Comparison of ENCODE assay signal across 20 mouse cellular contexts in genomic region chr15:99700219-99701106, GRCm38 (mm10). TPM values are rescaled to one million over a fixed set of nuclear protein-coding genes. Genes with fewer than 3 reads are reported as not detected.
DNase-seq lines count a peak whose midpoint lies in the region; ATAC-seq and TF ChIP-seq lines count a peak whose summit lies in the region.
"Had no signal": no experiment of that assay in that cellular context is flagged by ENCODE, and none has a peak within 500 bp of the region (broad histone marks: within the 10 kb centered on the region; RNA-seq: fewer than 3 reads in every experiment).

No protein-coding gene starts in this region.

- H3K36me3 ChIP-seq in kidney, adult 2 months (ENCODE audit: control insufficient read depth, insufficient read depth, low read length) = no peaks in the 10 kb centered on the region
- H3K36me3 ChIP-seq in E14TG2a.4 (ENCODE audit: insufficient read depth, low read length) = peaks cover 13% of the 10 kb centered on the region
- no peaks in the 10 kb centered on the region for H3K36me3 ChIP-seq in stomach, postnatal 0 days (ENCODE audit: control insufficient read depth, insufficient read depth, low read length)

- peaks cover 29% of the 10 kb centered on the region for H3K4me1 ChIP-seq in kidney, adult 2 months (ENCODE audit: control insufficient read depth, insufficient read depth, low read length)
- H3K4me1 ChIP-seq in E14TG2a.4 (replicated peaks; ENCODE audit: low read depth, low read length) = peaks cover 66% of the 10 kb centered on the region
- 0 out of 2 replicates have a peak, but pooled peaks cover 9% of the 10 kb centered on the region for H3K4me1 ChIP-seq in embryonic fibroblast, embryonic 13.5 days (ENCODE audit: control insufficient read depth, insufficient read depth, low read length)
- H3K4me1 ChIP-seq in stomach, postnatal 0 days (replicated peaks; ENCODE audit: control insufficient read depth, insufficient read depth) = no peaks in the 10 kb centered on the region

- no peaks in the 10 kb centered on the region for H3K27me3 ChIP-seq in kidney, adult 2 months (replicated peaks; ENCODE audit: control insufficient read depth, insufficient read depth, low read length)
- peaks cover under 1% of the 10 kb centered on the region for H3K27me3 ChIP-seq in E14TG2a.4 (ENCODE audit: insufficient read depth, low read length)
- H3K27me3 ChIP-seq in stomach, postnatal 0 days (ENCODE audit: control insufficient read depth, insufficient read depth, low read length) = no peaks in the 10 kb centered on the region

- peak; percentile 66 for DNase-seq in cerebellum, adult 9-11 months
- no peak for DNase-seq in cerebellum, postnatal 36 days
- peak; percentile 47 for DNase-seq in kidney, adult 2 months
- no peak for DNase-seq in kidney, postnatal 10 days
- no peak for DNase-seq in stomach, postnatal 0 days (ENCODE audit: low spot score)
- no peak for DNase-seq in gastrocnemius, postnatal 4 days (ENCODE audit: low spot score in 2 of 2)
- DNase-seq: B cell, adult 2 months; embryo, embryonic 11 days; gastrocnemius, postnatal 10 days; heart, postnatal 4 days; lung, postnatal 14 days; thymus, adult 2 months had no signal

- no peak for TF ChIP-seq EP300 in stomach, postnatal 0 days (optimal IDR thresholded peaks at IDR 0.05)

- H3K9me3 ChIP-seq in E14TG2a.4 (ENCODE audit: low read length) = no peaks in the 10 kb centered on the region
- H3K9me3 ChIP-seq in stomach, postnatal 0 days (ENCODE audit: control insufficient read depth, low read length) = no peaks in the 10 kb centered on the region
- H3K9me3 ChIP-seq: heart, embryonic 12.5 days; limb, embryonic 10.5 days had no signal

- H3K27ac ChIP-seq in kidney, adult 2 months (ENCODE audit: insufficient read depth, low read depth, low read length) = no peak overlapping the region
- no peak overlapping the region for H3K27ac ChIP-seq in embryonic fibroblast, embryonic 13.5 days (ENCODE audit: insufficient read depth, low read length)
- H3K27ac ChIP-seq in stomach, postnatal 0 days (replicated peaks) = no peak overlapping the region
- H3K27ac ChIP-seq: liver, embryonic 14.5 days had no signal

- TF ChIP-seq POLR2A in kidney, adult 2 months (IDR thresholded peaks at IDR 0.05; ENCODE audit: low read depth, low read length) = no peak
- TF ChIP-seq POLR2A in embryonic fibroblast, embryonic 13.5 days (IDR thresholded peaks at IDR 0.05; ENCODE audit: low read depth, low read length) = peak; percentile 17; the same call in 1 of the 2 replicates

- no peak for ATAC-seq in stomach, postnatal 0 days (ENCODE audit: low FRiP score, low TSS enrichment)

- TF ChIP-seq CTCF in kidney, adult 2 months (conservative IDR thresholded peaks at IDR 0.05; ENCODE audit: insufficient read depth, insufficient read length, low read depth, low read length) = no peak
- TF ChIP-seq CTCF in E14TG2a.4 (conservative IDR thresholded peaks at IDR 0.05; ENCODE audit: low read length) = no peak
- TF ChIP-seq CTCF in embryonic fibroblast, embryonic 13.5 days (IDR thresholded peaks at IDR 0.05; ENCODE audit: borderline replicate concordance, insufficient read depth, low read length) = no peak
- TF ChIP-seq CTCF in stomach, postnatal 0 days (IDR thresholded peaks at IDR 0.05; ENCODE audit: low read depth) = no peak

- H3K4me3 ChIP-seq in kidney, adult 2 months (ENCODE audit: insufficient read depth, low read depth, low read length) = no peak overlapping the region
- peak overlapping the region; percentile 89 for H3K4me3 ChIP-seq in E14TG2a.4 (replicated peaks; ENCODE audit: low read length)
- H3K4me3 ChIP-seq in embryonic fibroblast, embryonic 13.5 days (ENCODE audit: insufficient read depth, low read length) = no peak overlapping the region
- H3K4me3 ChIP-seq in stomach, postnatal 0 days (ENCODE audit: low read depth, low read length) = no peak overlapping the region

- 73% methylated on average over 18 of the region's 18 CpGs for WGBS in kidney, adult 2 months
- 80% methylated on average over 18 of the region's 18 CpGs for WGBS in stomach, postnatal 0 days

- H3K4me2 ChIP-seq in stomach, postnatal 0 days (replicated peaks; ENCODE audit: low read depth) = no peak overlapping the region

- no peak overlapping the region for H3K9ac ChIP-seq in stomach, postnatal 0 days (ENCODE audit: low read length)
- H3K9ac ChIP-seq: liver, embryonic 14.5 days had no signal

RNA-seq across cellular contexts. Expression of gene Smarcd1, which starts 1.5 kb away (rescaled TPM):
- 27.7 and 29.5 TPM in 2 replicates for polyA plus RNA-seq in kidney, adult 2 months (2012; rRNA removed)
- polyA plus RNA-seq in embryonic fibroblast, embryonic 13.5 days (2011; ENCODE audit: insufficient read length, low read depth, missing spikeins) = 28.1 and 36.8 TPM in 2 replicates
- 10.9 and 11.6 TPM in 2 replicates for polyA plus RNA-seq in stomach, postnatal 0 days (2015; fragmentation: Nextera tagmentation; extraction: Ambion mirVana)
- total RNA-seq in gastrocnemius, postnatal 4 days (2021) = 10 to 100 TPM; 26.9 to 34.7 TPM

RNA-seq across cellular contexts. Expression of gene Gm17349, which starts 4.8 kb away (rescaled TPM):
- 0.58 TPM in 1 of 2 replicates, not detected in the other for polyA plus RNA-seq in kidney, adult 2 months (2012; rRNA removed)
- polyA plus RNA-seq in embryonic fibroblast, embryonic 13.5 days (2011; ENCODE audit: insufficient read length, low read depth, missing spikeins) = not detected in 2 replicates
- 1.0 and 2.5 TPM in 2 replicates for polyA plus RNA-seq in stomach, postnatal 0 days (2015; fragmentation: Nextera tagmentation; extraction: Ambion mirVana)
- 1 to 10 TPM; 2.5 to 2.9 TPM for total RNA-seq in gastrocnemius, postnatal 4 days (2021)
- polyA plus RNA-seq: heart, embryonic 12.5 days; intestine, embryonic 14.5 days; large intestine, adult 2 months; limb, embryonic 10.5 days; liver, embryonic 14.5 days; neural tube, embryonic 11.5 days; thymus, adult 2 months had no signal

RNA-seq across cellular contexts. Expression of gene Gpd1, which starts 16.9 kb away (rescaled TPM):
- polyA plus RNA-seq in kidney, adult 2 months (2012; rRNA removed) = 427 and 506 TPM in 2 replicates
- 0.53 and 0.54 TPM in 2 replicates for polyA plus RNA-seq in embryonic fibroblast, embryonic 13.5 days (2011; ENCODE audit: insufficient read length, low read depth, missing spikeins)
- polyA plus RNA-seq in stomach, postnatal 0 days (2015; fragmentation: Nextera tagmentation; extraction: Ambion mirVana) = 6.8 and 7.9 TPM in 2 replicates
- total RNA-seq in gastrocnemius, postnatal 4 days (2021) = 100 to 1,000 TPM; 201 to 212 TPM

RNA-seq across cellular contexts. Expression of gene Cox14, which starts 25.0 kb away (rescaled TPM):
- polyA plus RNA-seq in kidney, adult 2 months (2012; rRNA removed) = 263 and 269 TPM in 2 replicates
- polyA plus RNA-seq in embryonic fibroblast, embryonic 13.5 days (2011; ENCODE audit: insufficient read length, low read depth, missing spikeins) = 58.2 and 66.5 TPM in 2 replicates
- 199 and 206 TPM in 2 replicates for polyA plus RNA-seq in stomach, postnatal 0 days (2015; fragmentation: Nextera tagmentation; extraction: Ambion mirVana)
- total RNA-seq in gastrocnemius, postnatal 4 days (2021) = 100 to 1,000 TPM; 125 to 144 TPM

RNA-seq across cellular contexts. Expression of gene Asic1, which starts 30.3 kb away (rescaled TPM):
- 0.34 and 0.37 TPM in 2 replicates for polyA plus RNA-seq in kidney, adult 2 months (2012; rRNA removed)
- polyA plus RNA-seq in embryonic fibroblast, embryonic 13.5 days (2011; ENCODE audit: insufficient read length, low read depth, missing spikeins) = 0.65 and 1.0 TPM in 2 replicates
- 1.0 and 1.2 TPM in 2 replicates for polyA plus RNA-seq in stomach, postnatal 0 days (2015; fragmentation: Nextera tagmentation; extraction: Ambion mirVana)
- total RNA-seq in gastrocnemius, postnatal 4 days (2021) = 1 to 10 TPM in 1 of 2 experiments, under 1 TPM in 1; 0.91 to 1.9 TPM

Comparison
In these comparisons a context has a peak if more than half of its experiments do, and no peak if none do; other contexts are left out.
1. DNase-seq: peak in cerebellum, adult 9-11 months (single experiment) and kidney, adult 2 months (single experiment); none in cerebellum, postnatal 36 days (0 of 2), kidney, postnatal 10 days (single experiment), stomach, postnatal 0 days (single experiment) and gastrocnemius, postnatal 4 days (0 of 2).
2. RNA of gene Gpd1, which starts 16.9 kb away (polyA plus RNA-seq): 427 to 506 TPM in kidney, adult 2 months; 6.8 to 7.9 TPM in stomach, postnatal 0 days and 0.53 to 0.54 TPM in embryonic fibroblast, embryonic 13.5 days; every median in the first group is over 10 times any median in the second.